Mouse (Mus musculus): ENCODE measurements around the gene Elp1.

Elp1 gene

DNA sequence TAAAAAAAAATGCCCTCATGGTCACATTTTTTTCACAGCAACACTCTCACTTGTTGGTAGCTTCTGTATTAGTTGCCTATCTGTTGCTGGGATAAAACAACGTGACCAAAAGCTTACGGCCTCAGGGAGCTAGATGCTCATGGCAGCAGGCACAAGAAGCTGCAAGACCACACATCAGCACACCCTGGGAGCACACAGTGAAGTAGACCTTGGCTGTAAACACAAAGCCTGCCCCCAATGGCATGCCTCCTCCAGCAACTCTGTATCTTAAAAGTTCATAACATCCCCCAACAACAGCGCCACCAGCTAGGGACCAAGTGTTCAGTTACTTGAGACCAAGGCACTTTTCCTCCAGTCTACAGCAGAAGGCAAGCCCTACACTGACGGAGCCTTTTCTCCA, 6.9 kb upstream of the Elp1 start:
- in situ Hi-C loops (cut with MboI; ENCODE audit: low pct_unique_long_range_greater_than_20kb in 1 of 2, low sequenced_read_pairs in 2 of 2, unreplicated experiment in 1 of 2), result no loop called here

DNA sequence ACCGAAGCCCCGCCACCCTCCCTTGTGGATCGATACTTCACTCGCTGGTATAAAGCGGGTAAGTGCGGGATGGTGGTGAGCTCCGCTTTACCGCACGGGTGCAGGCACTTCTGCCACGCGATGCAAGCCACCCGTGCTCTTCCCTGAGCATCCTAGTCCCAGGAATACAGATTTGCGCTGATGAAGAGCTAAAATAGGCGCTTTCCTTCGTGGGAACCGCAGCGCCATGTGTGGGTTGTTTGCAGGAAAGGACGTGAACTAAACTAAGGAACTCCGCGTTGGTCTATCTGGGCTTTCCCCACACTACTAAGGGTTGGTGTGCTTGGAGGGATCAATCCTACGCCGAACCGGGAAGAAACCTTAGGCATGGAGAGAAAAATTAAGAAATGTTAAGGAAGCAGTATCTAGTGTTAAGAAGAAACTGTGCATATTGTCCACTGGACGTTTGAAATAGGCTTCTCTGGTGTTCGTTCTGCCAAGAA, 579 bp upstream of the Elp1 start:
- in situ Hi-C loops (cut with MboI; ENCODE audit: low pct_unique_long_range_greater_than_20kb in 1 of 2, low sequenced_read_pairs in 2 of 2, unreplicated experiment in 1 of 2), result no loop called here

DNA sequence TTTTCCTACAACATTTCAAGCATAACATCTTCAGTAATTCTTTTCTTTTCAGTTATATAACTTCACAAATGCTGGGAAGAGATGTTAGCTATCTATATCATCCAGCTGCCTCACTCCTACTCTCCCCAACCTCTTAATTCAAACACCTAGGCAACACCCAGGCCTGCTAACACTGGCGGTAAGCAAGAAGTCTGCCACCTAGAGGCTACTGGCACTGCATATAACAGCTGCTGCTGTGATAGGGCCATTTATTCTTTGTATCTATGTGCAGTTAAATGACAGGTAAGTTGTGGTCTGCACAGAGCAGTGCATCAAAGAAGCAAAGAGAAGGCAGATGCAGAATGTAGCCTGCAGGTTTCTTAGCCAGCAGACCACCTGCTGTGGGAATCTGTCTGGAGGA, 10.8 kb downstream of the Elp1 start:
- in situ Hi-C loops (cut with MboI; ENCODE audit: low pct_unique_long_range_greater_than_20kb in 1 of 2, low sequenced_read_pairs in 2 of 2, unreplicated experiment in 1 of 2), result no loop called here

DNA sequence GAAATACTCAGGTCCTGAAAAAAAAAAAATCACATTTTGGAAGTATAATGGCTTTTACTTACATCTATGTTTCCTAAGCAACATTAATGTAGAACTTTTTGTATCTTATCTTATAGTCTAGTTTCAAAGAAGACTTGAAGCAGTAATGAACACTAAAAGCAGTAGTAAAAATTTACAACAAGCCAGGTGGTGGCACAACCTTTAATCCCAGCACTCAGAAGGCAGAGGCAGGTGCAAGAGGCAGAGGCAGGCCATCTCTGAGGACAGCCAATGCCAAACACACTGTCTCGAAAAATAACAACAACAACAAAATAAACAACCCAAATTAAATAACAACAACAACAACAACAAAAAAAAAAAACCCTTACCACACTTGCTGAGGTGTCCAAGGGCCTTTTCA, 31.1 kb downstream of the Elp1 start:
- in situ Hi-C loops (cut with MboI; ENCODE audit: low pct_unique_long_range_greater_than_20kb in 1 of 2, low sequenced_read_pairs in 2 of 2, unreplicated experiment in 1 of 2), result no loop called here

DNA sequence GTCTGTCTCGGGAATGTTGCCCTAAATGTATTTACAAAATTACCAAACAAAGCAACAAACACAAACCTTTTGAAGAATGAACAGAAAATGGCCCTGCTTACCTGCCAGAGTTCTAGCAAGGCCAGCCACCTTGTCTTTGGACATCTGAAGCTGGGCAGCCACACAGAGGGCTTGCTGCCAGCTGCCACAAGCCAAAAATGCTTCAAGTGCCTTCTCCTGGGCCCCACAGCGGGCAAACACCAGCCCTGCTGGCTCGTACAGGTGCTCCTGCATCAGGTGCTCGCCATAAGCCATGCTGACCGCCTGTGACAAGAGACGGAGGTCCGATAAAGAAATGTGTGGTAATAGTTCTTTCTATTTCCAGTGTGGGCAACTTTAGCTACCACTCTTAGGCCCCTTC, 33.2 kb downstream of the Elp1 start:
- in situ Hi-C loops (cut with MboI; ENCODE audit: low pct_unique_long_range_greater_than_20kb in 1 of 2, low sequenced_read_pairs in 2 of 2, unreplicated experiment in 1 of 2), result no loop called here

DNA sequence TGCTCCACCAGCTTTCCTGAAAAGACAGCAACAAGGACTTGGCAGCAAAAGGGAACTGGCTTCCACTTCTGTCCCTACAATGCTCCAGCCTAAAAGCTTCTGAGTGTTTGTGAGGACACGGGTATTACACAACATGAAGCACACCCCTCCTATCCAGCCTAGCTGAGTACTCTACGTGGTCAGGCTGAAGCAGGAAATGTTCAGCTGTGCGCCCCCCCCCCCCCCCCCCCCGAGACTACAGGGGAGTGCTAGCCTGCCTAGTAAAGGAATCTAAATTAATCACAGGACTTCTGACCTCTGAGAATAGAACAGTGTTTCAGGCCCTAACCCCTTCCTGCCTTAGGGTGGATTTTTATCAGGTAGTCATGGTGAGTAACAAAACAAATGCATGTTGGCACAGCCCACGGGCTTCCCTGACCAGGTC, 34.3 kb downstream of the Elp1 start:
- in situ Hi-C loops (cut with MboI; ENCODE audit: low pct_unique_long_range_greater_than_20kb in 1 of 2, low sequenced_read_pairs in 2 of 2, unreplicated experiment in 1 of 2), result no loop called here

DNA sequence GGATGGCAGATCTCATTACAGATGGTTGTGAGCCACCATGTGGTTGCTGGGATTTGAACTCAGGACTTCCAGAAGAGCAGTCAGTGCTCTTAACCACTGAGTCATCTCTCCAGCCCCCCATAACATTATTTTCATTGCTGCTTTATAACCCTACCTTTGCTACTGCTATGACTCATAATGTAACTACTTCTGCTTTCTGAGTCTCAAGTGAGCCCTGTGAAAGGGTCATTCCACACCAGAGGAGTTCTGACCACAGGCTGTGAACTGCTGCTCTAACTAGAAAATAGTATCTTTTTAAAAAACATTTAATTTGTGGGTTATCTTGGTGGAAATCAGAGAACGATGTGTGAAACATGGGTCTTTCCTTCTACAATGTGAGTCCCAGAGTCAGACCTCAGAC, 44.4 kb downstream of the Elp1 start:
- in situ Hi-C loops (cut with MboI; ENCODE audit: low pct_unique_long_range_greater_than_20kb in 1 of 2, low sequenced_read_pairs in 2 of 2, unreplicated experiment in 1 of 2), result loop anchor here in 1 of 2 experiments (5.0 kb wide), 1 partner anchor 40 kb away; no protein-coding TSS in a partner anchor

DNA sequence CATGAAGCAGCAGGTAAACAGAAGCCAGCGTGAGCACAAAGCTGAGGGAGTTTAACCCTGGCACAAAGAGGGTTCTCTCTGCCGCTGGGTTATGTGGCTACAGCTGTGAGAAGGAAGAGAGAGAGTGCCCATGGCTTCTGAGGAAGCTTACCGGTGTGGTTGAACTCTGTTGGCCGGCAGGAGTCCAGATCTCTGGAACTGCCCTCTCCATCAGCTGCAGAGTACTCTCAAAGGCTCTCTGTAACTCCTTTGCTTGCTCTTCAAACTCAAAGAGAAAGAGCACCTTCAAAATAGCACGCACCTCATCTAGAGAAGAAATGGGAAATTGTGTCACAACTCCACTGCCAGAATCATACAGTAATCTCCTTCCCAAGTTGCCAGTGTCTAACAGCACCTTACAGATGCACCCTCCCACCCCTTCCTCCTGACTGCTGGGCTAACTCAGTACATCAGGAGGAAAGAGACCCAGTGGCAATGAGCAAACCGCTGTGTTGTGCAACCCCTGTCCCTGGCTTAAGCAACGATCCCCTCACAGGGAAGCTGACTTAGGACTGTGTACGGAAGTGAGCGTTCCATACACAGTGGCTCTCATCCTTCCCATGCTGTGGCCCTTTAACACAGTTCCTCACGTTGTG, 45.0 kb downstream of the Elp1 start:
- in situ Hi-C loops (cut with MboI; ENCODE audit: low pct_unique_long_range_greater_than_20kb in 1 of 2, low sequenced_read_pairs in 2 of 2, unreplicated experiment in 1 of 2), result loop anchor here in 1 of 2 experiments (5.0 kb wide), 1 partner anchor 40 kb away; no protein-coding TSS in a partner anchor

DNA sequence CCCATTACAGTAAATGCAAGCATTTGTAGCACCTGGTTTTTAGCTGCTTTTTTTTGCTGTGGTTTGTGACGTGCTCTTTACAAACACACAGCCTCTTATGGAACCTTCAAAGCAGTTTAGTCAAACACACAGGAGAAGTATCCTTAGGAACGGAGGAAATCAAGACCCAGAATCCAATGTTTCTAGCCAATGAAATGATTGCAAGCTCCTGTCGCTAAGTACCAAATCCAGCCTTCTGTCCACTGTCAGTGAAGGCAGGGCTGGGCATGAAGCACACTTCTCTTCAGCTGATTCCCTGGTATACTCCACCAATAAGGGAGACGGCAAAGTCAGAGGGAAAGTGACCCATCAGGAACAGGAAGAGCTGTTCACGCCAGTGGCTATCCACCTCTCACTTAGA, 46.1 kb downstream of the Elp1 start:
- in situ Hi-C loops (cut with MboI; ENCODE audit: low pct_unique_long_range_greater_than_20kb in 1 of 2, low sequenced_read_pairs in 2 of 2, unreplicated experiment in 1 of 2), result loop anchor here in 1 of 2 experiments (5.0 kb wide), 1 partner anchor 41 kb away; no protein-coding TSS in a partner anchor

DNA sequence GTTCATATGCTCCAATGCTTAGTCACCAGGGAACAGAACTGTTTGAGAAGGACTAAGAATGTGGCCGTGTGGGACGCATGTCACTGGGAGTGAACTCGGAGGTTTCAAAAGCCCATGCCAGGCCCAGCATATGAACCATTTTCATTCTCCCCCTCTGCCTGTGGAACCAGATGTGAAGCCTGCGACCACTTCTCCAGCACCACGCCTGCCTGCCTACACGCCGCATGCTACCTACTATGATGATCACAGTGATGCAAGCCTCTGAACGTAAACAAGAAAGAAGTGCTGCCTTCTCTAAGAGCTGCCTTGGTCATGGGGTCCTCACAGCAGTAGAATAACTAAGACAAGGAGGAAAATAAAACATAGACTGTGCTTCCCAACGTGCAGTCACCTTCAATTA, 54.7 kb downstream of the Elp1 start:
- in situ Hi-C loops (cut with MboI; ENCODE audit: low pct_unique_long_range_greater_than_20kb in 1 of 2, low sequenced_read_pairs in 2 of 2, unreplicated experiment in 1 of 2), result no loop called here

DNA sequence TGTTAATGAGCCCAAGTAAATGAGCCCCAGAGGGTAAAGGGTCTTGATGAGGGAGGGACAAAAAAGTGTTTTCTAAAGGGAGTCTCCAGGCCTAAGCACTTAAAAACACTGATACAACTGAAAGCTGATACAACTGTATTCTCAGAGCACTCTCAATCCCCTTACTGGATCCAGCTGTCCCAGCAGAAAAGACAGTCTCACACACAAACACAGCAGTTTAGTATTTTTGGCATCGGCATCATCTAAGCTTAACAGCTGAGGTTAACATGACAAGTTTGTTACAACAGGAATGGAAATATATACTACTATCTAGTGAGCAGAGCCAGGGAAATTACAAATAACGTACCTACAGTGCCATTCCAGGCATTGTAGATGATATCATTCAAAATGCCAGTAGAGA, 55.8 kb downstream of the Elp1 start:
- in situ Hi-C loops (cut with MboI; ENCODE audit: low pct_unique_long_range_greater_than_20kb in 1 of 2, low sequenced_read_pairs in 2 of 2, unreplicated experiment in 1 of 2), result no loop called here

DNA sequence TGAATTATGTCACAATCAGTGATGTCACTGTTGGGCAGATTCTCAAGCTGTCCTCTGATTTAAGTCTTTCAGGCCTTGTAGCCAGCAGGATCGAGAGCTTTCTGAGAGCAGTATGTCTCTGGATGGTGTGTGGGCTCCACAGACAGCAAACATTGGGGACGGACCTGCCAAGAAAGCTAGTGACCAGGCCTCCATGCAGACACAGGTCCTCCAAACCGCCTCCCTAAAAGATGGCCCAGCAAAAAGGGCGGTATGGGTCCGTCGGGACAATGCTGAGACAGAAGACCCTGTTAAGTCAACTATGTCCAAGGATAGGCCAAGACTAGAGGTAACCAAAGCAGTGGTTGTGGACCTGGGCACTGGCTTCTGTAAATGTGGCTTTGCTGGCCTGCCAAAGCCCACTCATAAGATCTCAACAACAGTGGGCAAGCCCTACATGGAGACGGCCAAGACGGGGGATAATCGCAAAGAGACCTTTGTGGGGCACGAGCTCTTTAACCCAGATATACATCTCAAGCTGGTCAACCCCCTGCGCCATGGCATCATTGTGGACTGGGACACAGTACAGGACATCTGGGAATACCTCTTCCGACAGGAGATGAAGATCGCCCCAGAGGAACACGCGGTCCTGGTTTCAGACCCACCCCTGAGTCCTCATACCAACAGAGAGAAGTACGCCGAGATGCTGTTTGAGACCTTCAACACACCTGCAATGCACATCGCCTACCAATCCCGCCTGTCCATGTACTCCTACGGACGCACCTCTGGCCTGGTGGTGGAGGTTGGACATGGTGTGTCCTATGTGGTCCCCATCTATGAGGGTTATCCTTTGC, 58.6 kb downstream of the Elp1 start, which contains the start of gene Actl7a:
Gene Actl7a (plus strand): TSS at position 51 of the 833 bp plus-strand sequence.
- in situ Hi-C loops (cut with MboI; ENCODE audit: low pct_unique_long_range_greater_than_20kb in 1 of 2, low sequenced_read_pairs in 2 of 2, unreplicated experiment in 1 of 2), result no loop called here

DNA sequence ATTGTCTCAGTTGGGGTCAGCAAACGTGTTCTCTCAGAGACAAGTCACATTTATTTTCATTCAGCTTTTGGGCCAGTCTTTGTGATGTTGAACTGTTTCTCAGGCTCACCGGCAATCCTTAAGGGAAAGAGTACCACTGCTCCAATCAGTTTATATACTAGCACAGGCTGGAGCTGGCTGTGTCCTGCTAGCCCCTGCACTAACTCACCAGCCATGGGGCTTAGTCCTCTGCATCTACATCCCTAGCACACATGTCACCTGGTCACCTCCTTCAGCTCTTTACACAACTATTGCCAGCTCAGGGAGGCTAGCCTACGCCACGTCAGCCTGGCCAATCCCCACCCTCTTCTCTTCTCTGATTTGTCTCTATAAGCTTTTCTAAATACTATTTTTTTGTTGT, 59.4 kb downstream of the Elp1 start:
- in situ Hi-C loops (cut with MboI; ENCODE audit: low pct_unique_long_range_greater_than_20kb in 1 of 2, low sequenced_read_pairs in 2 of 2, unreplicated experiment in 1 of 2), result no loop called here

DNA sequence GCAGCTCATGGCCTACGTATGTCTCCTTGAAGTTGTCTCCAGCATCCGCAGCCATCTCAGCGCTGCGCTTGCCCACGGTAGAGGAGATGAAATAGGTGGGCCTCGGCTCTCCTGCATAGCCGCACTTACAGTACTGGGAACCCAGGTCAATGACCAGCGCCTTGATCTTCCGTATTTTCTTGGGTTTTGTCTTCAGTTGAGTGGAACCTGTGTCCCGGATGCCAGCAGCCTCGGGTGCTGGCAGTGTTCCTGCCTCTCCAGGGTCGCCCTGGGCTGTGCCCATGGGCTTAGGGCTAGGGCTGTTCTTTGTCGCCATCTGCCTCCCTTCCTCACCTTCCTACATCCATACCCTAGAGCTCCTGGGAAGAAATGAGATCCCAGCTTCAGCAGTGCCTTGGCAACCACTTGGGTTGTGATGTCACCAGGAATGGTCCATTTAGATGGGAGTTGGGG, 61.1 kb downstream of the Elp1 start, which contains the start of gene Actl7b:
Gene Actl7b (minus strand): TSS at position 403 of the 453 bp plus-strand sequence.
- in situ Hi-C loops (cut with MboI; ENCODE audit: low pct_unique_long_range_greater_than_20kb in 1 of 2, low sequenced_read_pairs in 2 of 2, unreplicated experiment in 1 of 2), result no loop called here

DNA sequence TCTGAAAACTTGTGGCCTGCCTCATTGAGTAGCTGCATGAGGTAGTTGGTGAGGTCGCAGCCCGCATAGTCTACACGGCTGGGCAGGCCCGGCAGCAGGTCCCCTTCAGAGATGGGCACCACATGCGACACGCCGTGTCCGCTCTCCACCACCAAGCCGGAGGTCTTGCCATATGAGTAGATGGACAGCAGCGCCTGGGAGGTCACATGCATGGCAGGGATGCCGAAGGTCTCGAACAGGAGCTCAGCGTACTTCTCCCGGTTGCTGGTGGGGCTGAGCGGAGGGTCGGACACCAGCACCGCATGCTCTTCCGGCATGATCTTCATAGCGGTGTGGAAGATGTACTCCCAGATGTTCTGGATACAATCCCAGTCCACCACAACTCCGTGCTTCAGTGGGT, 61.5 kb downstream of the Elp1 start:
- in situ Hi-C loops (cut with MboI; ENCODE audit: low pct_unique_long_range_greater_than_20kb in 1 of 2, low sequenced_read_pairs in 2 of 2, unreplicated experiment in 1 of 2), result no loop called here

DNA sequence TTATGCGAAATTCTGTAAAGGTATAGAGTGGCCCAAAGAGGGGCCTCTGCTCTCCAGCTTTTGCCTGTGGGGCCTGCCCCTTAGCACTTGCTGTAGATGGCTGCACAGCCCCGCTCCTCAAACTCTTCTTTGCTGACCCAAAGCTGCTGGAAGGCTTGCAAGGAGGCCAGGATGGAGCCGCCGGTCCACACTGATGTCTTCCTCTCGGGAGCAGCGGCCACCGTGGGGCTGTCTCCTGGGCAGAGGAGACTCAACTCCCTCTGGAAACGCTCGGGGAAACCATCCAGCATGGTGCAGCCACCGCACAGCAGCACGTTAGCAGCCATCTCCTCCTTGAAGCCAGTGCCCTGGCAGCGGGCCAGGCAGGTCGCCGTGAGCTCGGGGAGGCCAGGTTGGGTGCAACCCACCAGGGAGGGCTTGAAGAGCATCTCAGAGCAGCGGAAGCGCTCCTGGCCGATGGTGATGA, 62.1 kb downstream of the Elp1 start, which contains the start of gene Gm26657:
Gene Gm26657 (plus strand): TSS at position 51 of the 466 bp plus-strand sequence.
- in situ Hi-C loops (cut with MboI; ENCODE audit: low pct_unique_long_range_greater_than_20kb in 1 of 2, low sequenced_read_pairs in 2 of 2, unreplicated experiment in 1 of 2), result no loop called here

DNA sequence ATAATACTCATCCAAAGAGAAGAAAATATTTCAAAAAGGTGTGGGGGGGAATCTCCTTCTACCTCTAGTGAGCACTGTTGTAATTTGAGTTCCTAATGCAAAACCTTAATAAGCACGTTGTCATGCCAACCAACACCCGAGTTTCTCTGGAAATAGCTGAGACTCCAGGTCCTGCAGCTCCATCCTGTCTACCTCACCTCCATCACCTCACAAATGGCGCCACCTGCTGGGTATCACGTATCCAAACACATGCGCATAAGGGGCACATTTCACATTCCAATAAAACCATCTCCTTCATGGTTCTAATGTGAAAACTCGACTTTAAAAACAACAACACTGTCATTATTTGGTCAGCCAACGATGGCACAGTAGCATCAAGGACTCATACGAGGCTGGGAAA, 76.3 kb downstream of the Elp1 start:
- in situ Hi-C loops (cut with MboI; ENCODE audit: low pct_unique_long_range_greater_than_20kb in 1 of 2, low sequenced_read_pairs in 2 of 2, unreplicated experiment in 1 of 2), result no loop called here

DNA sequence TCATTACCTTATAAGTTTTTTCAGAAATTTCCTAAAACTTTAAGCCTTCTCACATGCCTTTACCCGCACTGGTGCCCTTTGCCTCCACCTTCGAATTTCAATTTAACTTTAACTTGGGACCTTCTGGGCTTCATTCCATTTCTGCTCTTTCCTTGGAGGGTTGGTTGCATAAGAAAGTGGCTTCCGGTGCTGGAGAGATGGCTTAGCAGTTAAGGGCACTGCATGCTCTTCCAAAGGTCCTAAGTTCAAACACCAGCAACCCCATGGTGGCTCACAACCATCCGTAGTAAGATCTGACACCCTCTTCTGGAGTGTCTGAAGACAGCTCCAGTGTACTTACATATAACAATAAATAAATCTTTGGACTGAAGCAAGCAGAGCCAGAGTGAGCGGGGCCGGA, 78.9 kb downstream of the Elp1 start:
- in situ Hi-C loops (cut with MboI; ENCODE audit: low pct_unique_long_range_greater_than_20kb in 1 of 2, low sequenced_read_pairs in 2 of 2, unreplicated experiment in 1 of 2), result no loop called here

DNA sequence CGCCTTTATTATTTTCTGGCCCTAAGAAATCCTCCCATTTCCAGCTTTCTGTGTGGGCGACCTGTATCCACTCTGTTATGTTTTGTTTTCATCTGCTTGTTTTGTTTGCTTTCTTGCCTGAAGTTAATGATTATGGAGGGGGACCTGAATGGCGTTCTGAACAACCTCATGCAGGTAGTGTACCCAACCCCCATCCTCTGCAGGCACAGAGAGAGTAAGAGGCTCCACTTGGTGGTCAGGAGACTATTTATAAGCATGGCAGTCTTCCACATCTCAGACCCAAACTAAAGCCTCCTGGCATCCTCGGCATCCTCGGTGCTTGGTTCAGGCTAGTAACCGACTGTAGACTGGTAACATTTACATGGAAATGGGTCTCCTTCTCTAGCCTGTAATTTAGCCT, 79.8 kb downstream of the Elp1 start:
- in situ Hi-C loops (cut with MboI; ENCODE audit: low pct_unique_long_range_greater_than_20kb in 1 of 2, low sequenced_read_pairs in 2 of 2, unreplicated experiment in 1 of 2), result no loop called here

Data from mouse embryonic stem cell (cell line).